Mouse (Mus musculus): Measurements from ENCODE around the gene Gabbr2.

DNA sequence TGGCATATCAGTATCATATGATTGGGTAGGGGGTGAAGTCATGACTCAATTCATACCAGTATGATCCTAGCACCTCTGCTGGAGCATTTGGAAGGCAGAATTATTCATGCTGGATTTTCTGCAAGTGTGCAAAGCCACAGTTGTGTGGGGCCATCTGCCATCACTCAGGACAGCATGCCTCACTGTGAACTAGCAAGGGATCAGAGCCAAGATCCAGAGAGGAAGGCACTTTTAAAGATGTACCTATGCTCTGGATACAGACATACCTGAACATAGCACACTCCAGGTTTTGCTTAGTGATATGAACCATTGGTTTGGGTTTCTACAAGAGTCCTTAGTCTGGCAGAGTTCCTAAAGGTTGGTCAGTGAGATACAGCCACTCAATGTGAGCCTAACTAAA lies 5.6 kb downstream of the Gabbr2 start:
- TF ChIP-seq CTCF (IDR thresholded peaks at IDR 0.05; ENCODE audit: control insufficient read depth, insufficient read depth, insufficient read length), result no peak
- TF ChIP-seq FOSL1 (IDR thresholded peaks at IDR 0.05; ENCODE audit: insufficient read depth, low read length, poor library complexity, severe bottlenecking), result no peak

Measured in C2C12 (cell line).